Mouse (Mus musculus) adrenal gland, adult (tissue): ENCODE measurements around the gene Ptgr2.
"Not testable (repeated sequence)": the region's sequence is repeated elsewhere in the genome, so short reads cannot be mapped to it uniquely, and the experiment has no call there.

Experiments
- DNase-seq, 2 experiments: peaks; one replicate each; pipeline ENCODE4 v3.0.0; 2022 to 2023; ENCODE audit warnings: low spot score in 1 of 2; ENCODE audit not compliant: inconsistent age in 2 of 2

The Ptgr2 gene

GRCm38 (mm10) chr12:84284885-84285592 lies at the start of gene Ptgr2:
Gene Ptgr2, plus strand, starts transcription at chr12:84285232.
- DNase-seq, result peak; percentile 95 to 97

GRCm38 (mm10) chr12:84235577-84235976 lies 49.5 kb upstream of the Ptgr2 start:
- no peak for DNase-seq

- no peak for DNase-seq
Measured at GRCm38 (mm10) chr12:84235981-84236752, 48.9 kb upstream of the Ptgr2 start.

- DNase-seq, result not testable (repeated sequence)
Measured at GRCm38 (mm10) chr12:84237036-84237435, 48.0 kb upstream of the Ptgr2 start.

GRCm38 (mm10) chr12:84243076-84243770 lies 41.8 kb upstream of the Ptgr2 start:
- no peak for DNase-seq

- no peak for DNase-seq
Measured at GRCm38 (mm10) chr12:84245683-84246082, 39.3 kb upstream of the Ptgr2 start.

GRCm38 (mm10) chr12:84249217-84249616 lies 35.8 kb upstream of the Ptgr2 start:
- peak; percentile 70 to 90 for DNase-seq

- DNase-seq, result no peak
Measured at GRCm38 (mm10) chr12:84252811-84253210, 32.2 kb upstream of the Ptgr2 start.

GRCm38 (mm10) chr12:84254886-84255285 lies 30.1 kb upstream of the Ptgr2 start:
- peak in 1 of 2 experiments; percentile 63 for DNase-seq

- DNase-seq, result no peak
Measured at GRCm38 (mm10) chr12:84260363-84260762, 24.7 kb upstream of the Ptgr2 start.

- DNase-seq, result no peak
Measured at GRCm38 (mm10) chr12:84267264-84267663, 17.8 kb upstream of the Ptgr2 start.

- no peak for DNase-seq
Measured at GRCm38 (mm10) chr12:84273366-84273765, 11.7 kb upstream of the Ptgr2 start.

GRCm38 (mm10) chr12:84275288-84275687 lies 9.7 kb upstream of the Ptgr2 start:
- no peak for DNase-seq

GRCm38 (mm10) chr12:84276288-84276687 lies 8.7 kb upstream of the Ptgr2 start:
- DNase-seq, result no peak

- no peak for DNase-seq
Measured at GRCm38 (mm10) chr12:84276799-84277198, 8.2 kb upstream of the Ptgr2 start.

- no peak for DNase-seq
Measured at GRCm38 (mm10) chr12:84277832-84278231, 7.2 kb upstream of the Ptgr2 start.

GRCm38 (mm10) chr12:84278901-84279300 lies 6.1 kb upstream of the Ptgr2 start:
- peak; percentile 26 to 70 for DNase-seq

GRCm38 (mm10) chr12:84284391-84284790 lies 641 bp upstream of the Ptgr2 start:
- peak; percentile 9 to 31 for DNase-seq

GRCm38 (mm10) chr12:84285593-84285968 lies 549 bp downstream of the Ptgr2 start:
- no peak for DNase-seq

- peak; percentile 54 to 84 for DNase-seq
Measured at GRCm38 (mm10) chr12:84288461-84288860, 3.4 kb downstream of the Ptgr2 start.

GRCm38 (mm10) chr12:84297851-84298250 lies 12.8 kb downstream of the Ptgr2 start:
- no peak for DNase-seq

GRCm38 (mm10) chr12:84299265-84299664 lies 14.2 kb downstream of the Ptgr2 start:
- no peak for DNase-seq
